Mouse (Mus musculus): ENCODE measurements around the gene Kdf1. TPM values are rescaled to one million over a fixed set of nuclear protein-coding genes. Genes with fewer than 3 reads are reported as not detected.

Gene Kdf1
- polyA plus RNA-seq (2015; fragmentation: Nextera tagmentation; extraction: Ambion mirVana), result 50.6 and 53.2 TPM in 2 replicates

- no peaks in the 10 kb centered on the region for H3K4me1 ChIP-seq (replicated peaks; ENCODE audit: control insufficient read depth, insufficient read depth, low read length)
- peak; percentile 97 for ATAC-seq
- no peaks in the 10 kb centered on the region for H3K36me3 ChIP-seq (ENCODE audit: control insufficient read depth, insufficient read depth)
- peak within 1 kb of the TSS; percentile 72 for H3K9ac ChIP-seq (ENCODE audit: low read depth, low read length)
- H3K27ac ChIP-seq (ENCODE audit: low read depth, low read length), result peak within 1 kb of the TSS; percentile 91
- H3K27me3 ChIP-seq (replicated peaks; ENCODE audit: control insufficient read depth, insufficient read depth, low read length), result peaks cover 5% of the 10 kb centered on the region; the same call in 1 of the 2 replicates
- TF ChIP-seq CTCF (IDR thresholded peaks at IDR 0.05; ENCODE audit: low read depth), result no peak
- WGBS, result 2% methylated on average over 57 of the region's 69 CpGs
- H3K4me3 ChIP-seq (ENCODE audit: low read depth, low read length), result peak within 1 kb of the TSS; percentile 53
- peak within 1 kb of the TSS; percentile 66 for H3K4me2 ChIP-seq (replicated peaks; ENCODE audit: low read depth)
- H3K9me3 ChIP-seq (ENCODE audit: control insufficient read depth), result no peaks in the 10 kb centered on the region
These were observed at the start of gene Kdf1 for GRCm38 (mm10) chr4:133518601-133519368. Kdf1 (plus strand) TSS chr4:133518963.

- 20% methylated on average over 12 of the region's 12 CpGs for WGBS
- Histone ChIP-seq H3K4me1 (replicated peaks; ENCODE audit: control insufficient read depth, insufficient read depth, low read length) (no peaks in the 10 kb centered on the region), H3K4me3 (ENCODE audit: low read depth, low read length) (no peak overlapping the region), H3K9ac (ENCODE audit: low read depth, low read length) (no peak overlapping the region), H3K4me2 (replicated peaks; ENCODE audit: low read depth) (peak overlapping the region; percentile 82; the same call in 1 of the 2 replicates), H3K9me3 (ENCODE audit: control insufficient read depth) (no peaks in the 10 kb centered on the region), H3K27ac (ENCODE audit: low read depth, low read length) (no peak overlapping the region), H3K36me3 (ENCODE audit: control insufficient read depth, insufficient read depth) (no peaks in the 10 kb centered on the region), H3K27me3 (replicated peaks; ENCODE audit: control insufficient read depth, insufficient read depth, low read length) (no peaks in the 10 kb centered on the region)
- no peak for TF ChIP-seq CTCF (IDR thresholded peaks at IDR 0.05; ENCODE audit: low read depth)
- ATAC-seq, result no peak
These were observed 49.6 kb upstream of the Kdf1 start for GRCm38 (mm10) chr4:133469122-133469521.

GRCm38 (mm10) chr4:133471135-133471821 is 47.5 kb upstream of the Kdf1 start:
- no peak for ATAC-seq
- Histone ChIP-seq H3K4me2 (replicated peaks; ENCODE audit: low read depth) (no peak overlapping the region), H3K27me3 (replicated peaks; ENCODE audit: control insufficient read depth, insufficient read depth, low read length) (peaks cover 3% of the 10 kb centered on the region), H3K9ac (ENCODE audit: low read depth, low read length) (no peak overlapping the region), H3K4me1 (replicated peaks; ENCODE audit: control insufficient read depth, insufficient read depth, low read length) (no peaks in the 10 kb centered on the region), H3K36me3 (ENCODE audit: control insufficient read depth, insufficient read depth) (no peaks in the 10 kb centered on the region), H3K4me3 (ENCODE audit: low read depth, low read length) (no peak overlapping the region), H3K27ac (ENCODE audit: low read depth, low read length) (no peak overlapping the region), H3K9me3 (ENCODE audit: control insufficient read depth) (no peaks in the 10 kb centered on the region)
- TF ChIP-seq CTCF (IDR thresholded peaks at IDR 0.05; ENCODE audit: low read depth), result peak; percentile 19; the same call in 1 of the 2 replicates
- WGBS, result 80% methylated on average over 7 of the region's 7 CpGs

- no peak; the same call in 1 of the 2 replicates for ATAC-seq
- no peaks in the 10 kb centered on the region for H3K36me3 ChIP-seq (ENCODE audit: control insufficient read depth, insufficient read depth)
- H3K4me3 ChIP-seq (ENCODE audit: low read depth, low read length), result no peak overlapping the region
- H3K4me1 ChIP-seq (replicated peaks; ENCODE audit: control insufficient read depth, insufficient read depth, low read length), result no peaks in the 10 kb centered on the region
- H3K9me3 ChIP-seq (ENCODE audit: control insufficient read depth), result no peaks in the 10 kb centered on the region
- peaks cover 6% of the 10 kb centered on the region for H3K27me3 ChIP-seq (replicated peaks; ENCODE audit: control insufficient read depth, insufficient read depth, low read length)
- H3K9ac ChIP-seq (ENCODE audit: low read depth, low read length), result no peak overlapping the region
- H3K4me2 ChIP-seq (replicated peaks; ENCODE audit: low read depth), result no peak overlapping the region
- TF ChIP-seq CTCF (IDR thresholded peaks at IDR 0.05; ENCODE audit: low read depth), result peak; percentile 62
- 59% methylated on average over 2 of the region's 2 CpGs for WGBS
- H3K27ac ChIP-seq (ENCODE audit: low read depth, low read length), result no peak overlapping the region
These were observed 44.9 kb upstream of the Kdf1 start for GRCm38 (mm10) chr4:133473833-133474232.

GRCm38 (mm10) chr4:133479458-133480184 is 39.1 kb upstream of the Kdf1 start, which contains the start of gene Tent5b:
Tent5b (plus strand) TSS chr4:133480132.
- 2% methylated on average over 29 of the region's 29 CpGs for WGBS
- Histone ChIP-seq H3K4me3 (ENCODE audit: low read depth, low read length) (peak within 1 kb of the TSS; percentile 42), H3K36me3 (ENCODE audit: control insufficient read depth, insufficient read depth) (no peaks in the 10 kb centered on the region), H3K27ac (ENCODE audit: low read depth, low read length) (no peak within 1 kb of the TSS), H3K9ac (ENCODE audit: low read depth, low read length) (peak within 1 kb of the TSS; percentile 45; the same call in 1 of the 2 replicates), H3K4me1 (replicated peaks; ENCODE audit: control insufficient read depth, insufficient read depth, low read length) (no peaks in the 10 kb centered on the region), H3K4me2 (replicated peaks; ENCODE audit: low read depth) (peak within 1 kb of the TSS; percentile 68), H3K9me3 (ENCODE audit: control insufficient read depth) (no peaks in the 10 kb centered on the region), H3K27me3 (replicated peaks; ENCODE audit: control insufficient read depth, insufficient read depth, low read length) (peaks cover 23% of the 10 kb centered on the region)
- peak; percentile 97 for TF ChIP-seq CTCF (IDR thresholded peaks at IDR 0.05; ENCODE audit: low read depth)
- ATAC-seq, result peak; percentile 98

GRCm38 (mm10) chr4:133480185-133480537 is 38.6 kb upstream of the Kdf1 start:
- peak overlapping the region; percentile 45; the same call in 1 of the 2 replicates for H3K9ac ChIP-seq (ENCODE audit: low read depth, low read length)
- peak overlapping the region; percentile 42 for H3K4me3 ChIP-seq (ENCODE audit: low read depth, low read length)
- no peaks in the 10 kb centered on the region for H3K9me3 ChIP-seq (ENCODE audit: control insufficient read depth)
- 4% methylated on average over 34 of the region's 34 CpGs for WGBS
- peak; percentile 31 for ATAC-seq
- H3K4me2 ChIP-seq (replicated peaks; ENCODE audit: low read depth), result peak overlapping the region; percentile 68
- no peak overlapping the region for H3K27ac ChIP-seq (ENCODE audit: low read depth, low read length)
- no peak for TF ChIP-seq CTCF (IDR thresholded peaks at IDR 0.05; ENCODE audit: low read depth)
- H3K27me3 ChIP-seq (replicated peaks; ENCODE audit: control insufficient read depth, insufficient read depth, low read length), result peaks cover 23% of the 10 kb centered on the region
- no peaks in the 10 kb centered on the region for H3K36me3 ChIP-seq (ENCODE audit: control insufficient read depth, insufficient read depth)
- H3K4me1 ChIP-seq (replicated peaks; ENCODE audit: control insufficient read depth, insufficient read depth, low read length), result no peaks in the 10 kb centered on the region

Measured in intestine, postnatal 0 days (tissue).